Mouse (Mus musculus) CD8-positive naive resting alpha-beta T cell, adult 57 days (primary cell): Measurements from ENCODE around the gene Spx. TPM values are rescaled to one million over a fixed set of nuclear protein-coding genes. Genes with fewer than 3 reads are reported as not detected.

Experiments
- total RNA-seq: library from RNA; stranded (reverse); gene quantifications from one replicate; pipeline ENCODE4 v1.2.4, GENCODE M21; 2023

The Spx gene
- total RNA-seq, result 0.95 TPM

DNA sequence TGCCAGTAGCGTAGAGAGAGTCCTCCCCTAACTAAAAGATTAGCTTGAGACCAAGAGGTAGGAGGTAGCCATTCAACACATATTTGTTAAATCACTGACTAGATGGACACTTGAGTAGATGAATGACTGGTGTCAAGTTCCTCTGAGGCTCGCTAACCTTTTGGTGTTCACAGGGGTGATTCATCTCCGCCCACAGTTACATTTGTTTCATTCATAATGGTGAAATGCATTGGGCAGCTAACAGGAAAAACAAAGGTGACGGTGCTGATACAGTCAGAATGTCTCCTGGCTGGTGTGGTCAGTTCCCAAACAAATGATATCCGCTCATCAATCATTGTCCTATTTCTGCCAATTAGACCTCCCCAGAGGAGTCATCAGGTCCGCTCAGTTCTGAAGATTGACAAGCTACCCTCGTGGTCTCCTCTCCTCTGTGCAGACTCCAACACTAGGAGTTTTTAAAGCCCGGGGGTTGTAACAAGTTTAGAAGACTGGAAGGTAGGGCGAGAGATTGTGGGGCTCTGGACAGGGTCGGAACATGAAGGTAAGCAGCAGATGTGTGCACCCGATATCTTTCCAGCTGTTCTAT is at the start of gene Spx:
Spx (plus strand) TSS at position 536 of the 586 bp plus-strand sequence.

DNA sequence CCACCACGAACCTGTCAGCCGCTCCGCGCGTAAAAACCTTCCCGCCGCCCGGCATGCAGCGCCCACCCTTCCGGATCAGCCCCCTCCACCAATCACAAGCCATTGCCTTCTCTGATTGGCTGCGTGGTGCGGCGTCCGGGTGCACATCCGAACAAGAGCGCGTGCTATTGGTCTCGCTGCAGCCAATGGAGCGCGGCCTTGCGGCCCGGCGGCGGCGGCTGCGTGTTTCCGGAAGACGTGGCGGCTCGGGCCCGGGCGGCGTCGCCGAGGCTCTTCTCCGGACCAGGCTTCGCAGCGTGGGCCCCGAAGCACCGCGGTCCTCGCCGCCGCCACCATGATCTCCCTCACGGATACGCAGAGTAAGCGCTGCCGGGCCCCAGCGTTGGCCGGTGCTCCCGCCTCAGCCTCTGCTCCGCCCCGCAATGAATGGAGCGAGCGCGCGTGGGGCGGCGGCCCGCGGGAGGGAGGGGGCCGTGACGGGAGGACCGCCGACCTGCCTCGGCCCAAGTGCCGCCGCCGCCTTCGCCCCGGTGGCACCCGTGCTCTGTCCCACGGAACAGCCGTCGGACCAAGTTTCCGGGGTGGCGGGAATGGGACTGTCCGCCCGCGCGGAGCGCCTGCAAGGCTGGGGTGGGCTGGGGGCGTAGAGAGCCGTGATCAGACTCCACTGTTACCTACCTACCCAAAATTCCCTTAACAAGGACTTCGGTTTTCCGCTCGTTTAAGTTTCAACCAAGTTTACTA is 26.1 kb upstream of the Spx start, which contains the start of the genes Recql and Golt1b:
Recql (minus strand) TSS at position 77 of the 744 bp plus-strand sequence.
Golt1b (plus strand) TSS at position 211 of the 744 bp plus-strand sequence.

Other genes starting within 250 kb of the Spx start
- gene Slco1a6, start 204.9 kb upstream of the Spx start, total RNA-seq, result not detected
- gene Iapp, start 115.0 kb upstream of the Spx start, total RNA-seq, result not detected
- gene Slco1a5, start 90.5 kb upstream of the Spx start, total RNA-seq, result not detected
- gene Pyroxd1, start 67.8 kb upstream of the Spx start, total RNA-seq, result 20.8 TPM
- gene Recql, start 26.4 kb upstream of the Spx start, total RNA-seq, result 27.3 TPM
- gene Golt1b, start 26.2 kb upstream of the Spx start, total RNA-seq, result 21.9 TPM
- not detected for gene Gys2, start 59.7 kb downstream of the Spx start, total RNA-seq
- gene Ldhb, start 94.5 kb downstream of the Spx start, total RNA-seq, result 20.5 TPM
- gene Kcnj8, start 158.2 kb downstream of the Spx start, total RNA-seq, result not detected